Mouse (Mus musculus) lung, postnatal 0 days (tissue): ENCODE measurements at regions not wholly inside any gene's neighbourhood (a gene's known extent, or its start where the extent isn't known, plus 50 kb on each side); places are given as distances from the start of the nearest gene placed in this dataset.

Experiments used
- CTCF ChIP-seq: IDR thresholded peaks from 2 replicates; pipeline ENCODE4 v1.5.1; 2016; ENCODE audit warnings: antibody characterized with exemption, mild to moderate bottlenecking
- EP300 ChIP-seq: IDR thresholded peaks from 2 replicates; pipeline ENCODE4 v1.6.1; 2016; ENCODE audit warnings: antibody characterized with exemption, mild to moderate bottlenecking, control low read depth

DNA sequence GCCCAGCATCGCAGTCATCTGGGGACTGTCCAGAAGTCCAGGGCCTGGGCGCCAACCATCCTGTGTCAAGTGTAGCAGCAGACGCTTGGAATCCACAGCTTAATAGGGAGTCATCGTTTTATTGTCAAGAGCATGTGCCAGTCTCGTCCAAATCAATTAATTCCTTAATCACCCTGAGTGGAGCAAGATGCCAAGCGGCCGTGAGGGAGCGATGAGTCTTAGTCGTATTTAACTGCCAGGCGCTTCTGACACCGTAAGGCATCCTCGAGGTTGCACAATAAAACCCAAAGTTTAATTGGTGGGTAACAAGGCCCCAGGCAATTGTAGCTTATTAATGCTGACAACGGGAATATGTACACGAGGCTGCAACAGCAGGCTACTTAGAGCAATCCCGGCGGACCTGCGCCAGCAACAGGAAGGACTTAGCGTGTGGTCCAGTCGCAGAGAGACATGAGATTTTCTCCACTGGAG lies 277.6 kb upstream of the Kdm8 start:
- no peak for TF ChIP-seq CTCF
- no peak for TF ChIP-seq EP300
